Mouse (Mus musculus) WW6 (cell line): ENCODE results near the gene Smtnl2.

ENCODE experiments used
- DNase-seq: peaks from one replicate; pipeline ENCODE4 v3.0.0-alpha.2; 2013; ENCODE audit warnings: low read depth, low spot score

Smtnl2 gene

DNA sequence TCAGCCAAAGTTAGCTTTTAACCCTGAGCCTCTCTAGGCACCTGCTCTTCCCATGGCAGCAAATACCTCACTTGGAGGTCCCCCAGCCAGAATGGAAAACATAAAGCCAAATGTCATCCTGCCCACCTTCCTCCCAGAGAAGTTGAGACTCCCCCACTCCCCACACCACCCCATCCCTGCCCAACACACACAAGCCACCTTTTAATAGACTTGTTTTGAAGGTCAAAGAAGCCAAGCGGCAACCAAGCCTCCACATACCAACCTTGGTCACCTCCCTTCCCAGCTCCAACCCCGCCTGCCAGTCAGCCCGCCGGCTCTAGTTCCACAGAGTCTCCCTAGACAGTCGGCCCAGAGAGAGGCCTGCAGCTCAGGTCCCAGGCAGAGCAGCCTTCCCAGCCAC, 9.5 kb downstream of the Smtnl2 start:
- no peak for DNase-seq

DNA sequence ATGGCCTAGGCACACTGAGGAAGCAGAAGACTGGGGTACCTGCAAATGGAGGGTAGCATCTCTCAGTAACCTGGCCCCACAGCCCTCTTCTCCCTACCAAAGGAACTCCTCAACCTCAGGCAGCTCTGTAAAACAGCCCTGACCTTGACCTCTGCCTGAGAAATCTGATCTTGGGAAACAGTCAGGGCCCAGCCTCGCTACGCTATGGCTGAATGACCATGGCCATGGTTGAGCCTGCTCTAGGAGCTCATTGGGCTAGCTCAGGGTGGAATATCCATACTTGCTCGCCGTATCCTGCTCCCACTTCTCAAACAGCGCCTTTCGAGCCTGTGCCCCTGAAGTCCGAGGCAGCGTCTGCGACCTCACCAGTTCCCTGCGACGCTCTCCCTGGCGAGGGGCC, 10.4 kb downstream of the Smtnl2 start:
- no peak for DNase-seq

DNA sequence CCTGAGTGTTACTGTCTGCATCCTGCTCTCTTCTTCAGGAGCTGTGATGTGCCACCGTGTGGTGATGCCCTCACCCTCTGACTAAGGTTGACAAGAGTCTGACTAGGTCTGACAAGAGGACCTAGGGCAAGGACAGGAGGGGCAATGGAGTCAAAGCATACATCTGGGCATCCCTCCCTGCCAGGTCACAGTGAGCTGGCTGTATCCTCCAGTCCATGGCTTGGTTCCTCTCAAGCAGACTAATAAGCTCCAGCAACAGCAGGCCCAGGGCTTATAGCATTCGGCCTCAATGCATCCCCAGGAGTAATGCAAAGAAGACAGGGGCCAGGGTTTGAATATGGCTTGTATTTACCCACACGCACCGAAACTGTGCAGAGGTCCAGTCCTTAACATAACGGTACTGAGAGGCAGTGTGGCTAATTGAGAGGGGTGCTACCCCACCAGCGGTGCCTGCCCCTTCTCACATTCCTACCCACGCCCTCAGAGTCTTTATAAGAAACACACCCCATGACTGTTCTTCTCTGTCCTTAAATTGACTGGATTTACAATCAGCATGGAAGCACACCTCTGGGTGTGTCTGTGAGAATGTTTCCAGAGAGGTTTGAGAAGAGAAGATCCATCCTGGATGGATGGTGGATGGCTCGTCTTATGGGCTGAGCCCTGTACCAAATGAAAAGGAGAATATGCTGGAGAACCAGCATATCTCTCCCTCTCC, 13.5 kb downstream of the Smtnl2 start:
- DNase-seq = no peak

DNA sequence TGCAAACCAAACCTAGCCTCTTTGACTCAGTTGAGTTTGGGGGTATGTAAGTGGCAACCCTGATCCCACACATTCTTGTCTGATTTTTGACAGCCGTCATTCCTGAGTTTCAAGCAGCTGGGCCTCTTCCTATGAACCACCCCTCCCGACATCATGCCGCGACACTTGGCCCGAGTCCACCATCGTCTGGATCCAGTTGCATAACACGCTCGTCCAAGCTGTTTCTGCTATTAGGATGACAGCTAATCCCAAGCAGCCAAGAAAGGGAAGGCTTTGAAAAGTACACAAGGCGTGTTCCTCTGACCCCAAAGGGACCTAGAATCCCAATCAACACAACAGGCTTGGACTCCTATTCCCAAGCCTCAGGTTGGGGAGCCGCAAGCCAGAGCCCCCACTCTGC, 14.4 kb downstream of the Smtnl2 start:
- DNase-seq = no peak

DNA sequence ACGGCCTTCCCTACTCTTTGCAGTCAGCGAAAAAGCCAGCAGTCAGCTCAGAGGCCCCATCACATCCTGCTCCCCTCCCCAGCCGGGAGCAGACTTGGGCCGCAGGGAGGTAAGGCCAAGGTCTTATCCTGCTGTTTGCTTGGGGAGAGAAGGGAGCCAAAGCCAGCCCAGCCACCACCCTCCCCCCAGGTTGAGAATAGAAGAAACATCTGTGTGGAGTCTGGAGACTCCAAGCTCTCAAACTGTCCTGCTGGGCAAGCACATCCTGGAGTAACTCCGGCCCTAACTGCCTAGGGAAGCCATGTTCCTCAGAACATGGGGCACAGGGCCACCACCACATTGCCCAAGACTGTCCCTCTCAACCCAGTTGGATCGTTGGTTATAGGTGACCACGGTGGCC, 14.9 kb downstream of the Smtnl2 start:
- DNase-seq = no peak

DNA sequence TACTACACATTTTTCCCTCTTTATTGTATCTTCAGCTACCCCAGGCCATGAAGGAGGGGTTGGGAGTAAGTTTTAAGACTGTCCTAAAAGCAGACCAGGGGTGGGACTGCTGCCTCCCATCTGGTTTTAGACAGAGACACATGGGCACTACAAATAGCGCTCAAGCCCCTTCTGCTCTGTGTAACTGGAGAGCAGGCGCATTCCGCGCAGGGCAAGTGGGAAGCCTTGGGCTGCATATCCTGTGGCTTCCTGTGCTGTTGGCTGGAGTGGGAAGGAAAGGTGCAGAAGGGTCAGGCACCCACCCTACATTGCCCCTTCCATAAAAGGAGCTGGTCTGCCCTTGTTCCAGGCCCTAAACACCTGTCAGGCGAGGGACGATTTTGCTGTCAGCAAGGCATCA, 15.9 kb downstream of the Smtnl2 start:
- no peak for DNase-seq

DNA sequence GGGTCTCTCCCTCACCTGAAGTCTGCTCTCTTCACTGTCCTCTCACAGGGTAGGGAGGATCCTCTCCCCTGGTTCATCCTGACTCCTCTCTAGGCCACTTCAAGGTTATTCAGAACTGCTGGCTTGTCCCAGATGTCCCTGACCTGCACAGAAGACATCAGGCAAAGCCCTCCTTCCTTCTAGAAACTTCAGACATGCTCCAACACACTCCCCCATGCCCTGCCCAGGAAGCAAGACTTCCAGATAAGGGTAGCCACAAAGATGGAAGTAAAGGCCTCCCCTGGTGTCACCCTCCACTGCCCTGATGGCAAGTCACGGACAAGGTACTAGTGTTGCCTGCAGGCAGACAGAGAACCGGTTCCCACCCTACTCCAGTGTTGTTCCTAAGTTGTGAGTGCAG, 16.8 kb downstream of the Smtnl2 start:
- no peak for DNase-seq

DNA sequence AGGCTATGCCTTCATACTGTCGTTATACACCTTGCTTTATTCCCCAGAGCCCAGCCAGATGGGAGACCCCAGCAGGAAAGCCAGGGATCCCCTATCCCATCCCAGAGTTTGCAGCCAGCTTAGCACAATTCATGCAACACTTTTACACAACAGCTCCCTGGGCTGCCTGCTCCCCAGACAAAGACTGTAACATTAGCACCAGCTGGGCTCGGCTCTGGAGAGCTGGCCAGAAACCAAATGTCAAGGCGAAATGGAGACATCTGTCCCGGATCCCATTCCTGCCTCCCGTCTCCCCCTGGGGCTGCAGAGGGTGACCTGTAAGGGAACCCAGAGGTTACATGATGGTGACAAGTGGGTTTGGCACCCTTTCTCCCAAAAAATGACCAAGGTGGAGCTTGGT, 17.8 kb downstream of the Smtnl2 start:
- no peak for DNase-seq

DNA sequence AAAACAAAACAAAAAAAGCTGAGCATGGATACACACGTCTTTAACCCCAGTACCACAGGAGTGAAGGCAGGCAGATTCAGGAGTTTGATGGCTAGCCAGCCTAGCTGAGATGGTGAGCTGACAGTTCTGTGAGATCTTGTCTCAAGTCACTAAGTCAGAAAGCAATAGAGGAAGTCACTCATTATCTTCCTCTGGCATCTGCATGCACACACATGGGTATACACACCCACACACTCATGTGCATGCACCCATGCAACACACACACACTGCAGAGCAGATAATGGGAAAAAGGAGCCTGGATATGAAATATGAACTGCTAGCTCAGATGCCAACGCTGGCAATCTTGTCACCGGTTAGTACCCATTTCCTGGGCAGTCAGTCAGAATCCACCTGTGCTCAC, 18.3 kb downstream of the Smtnl2 start:
- no peak for DNase-seq

DNA sequence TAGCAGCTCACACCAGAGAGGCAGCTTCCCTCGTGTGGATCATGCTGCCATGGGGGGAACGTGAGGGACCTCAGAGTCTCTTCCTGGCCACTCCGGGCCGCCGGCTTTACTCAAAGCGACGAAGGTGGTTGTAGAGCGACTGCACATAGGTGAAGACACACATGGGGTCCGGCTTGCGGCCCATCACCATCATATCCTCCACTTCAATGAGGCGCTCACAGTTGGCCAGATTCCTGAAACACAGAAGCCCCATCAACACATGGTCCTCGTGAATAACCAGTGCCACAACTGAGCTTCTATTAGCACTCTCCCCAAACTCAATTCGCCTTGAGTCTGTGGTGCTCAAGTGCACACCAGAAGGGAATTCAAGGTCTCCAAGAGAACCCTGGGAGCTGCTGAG, 20.3 kb downstream of the Smtnl2 start:
- no peak for DNase-seq

DNA sequence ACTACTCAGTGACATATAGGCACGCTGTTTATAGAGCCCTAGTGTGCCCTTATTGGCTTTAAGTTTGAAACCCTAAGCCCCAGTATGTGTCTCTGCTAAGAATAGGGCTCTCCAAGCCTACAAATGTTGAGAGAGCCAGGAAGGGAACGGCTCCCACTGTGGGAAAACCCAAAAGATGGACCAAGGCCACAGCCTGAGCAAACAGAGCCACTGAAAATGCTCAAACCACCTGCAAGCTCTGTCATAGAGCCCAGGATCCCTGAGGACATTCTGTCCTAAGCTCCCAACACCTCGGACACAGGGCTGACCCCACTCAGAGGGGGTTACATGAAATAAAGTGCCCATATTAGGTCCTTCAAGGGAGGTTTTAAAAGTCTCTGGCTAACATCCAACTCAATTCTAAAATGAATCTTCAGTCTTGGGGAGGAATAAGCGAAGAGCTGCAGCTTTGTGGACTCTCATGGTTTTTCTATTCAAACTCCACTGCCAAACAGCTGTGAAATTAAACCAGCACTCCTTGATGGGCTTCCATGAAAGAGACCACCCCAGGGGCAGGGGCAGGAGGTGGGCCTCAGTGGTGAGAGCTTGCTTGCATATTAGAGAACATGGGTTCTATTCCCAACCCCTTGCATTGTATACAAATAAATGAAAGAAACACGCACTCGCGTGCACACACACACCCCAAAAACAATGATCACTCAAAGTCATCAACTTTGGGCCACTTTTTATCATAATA, 21.9 kb downstream of the Smtnl2 start:
- DNase-seq = no peak

DNA sequence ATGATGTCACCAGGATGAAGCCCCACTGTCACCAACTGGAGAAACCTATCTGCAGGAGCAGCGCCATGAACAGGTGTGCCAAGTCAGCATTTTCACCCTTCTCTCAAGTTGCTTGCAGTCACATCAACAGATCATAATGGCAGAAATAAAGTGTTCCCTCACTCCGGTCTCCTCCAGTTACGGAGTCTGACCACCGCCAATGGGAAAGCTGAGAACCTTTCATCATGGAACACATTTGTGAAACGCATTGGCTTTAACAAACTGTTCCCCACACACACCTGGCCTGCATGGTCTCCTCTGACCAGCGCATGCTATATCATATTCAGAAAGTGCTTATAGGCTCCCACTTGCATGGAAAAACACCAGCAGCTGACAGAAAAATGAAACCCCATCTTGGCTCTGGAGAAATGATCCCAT, 23.4 kb downstream of the Smtnl2 start:
- no peak for DNase-seq

DNA sequence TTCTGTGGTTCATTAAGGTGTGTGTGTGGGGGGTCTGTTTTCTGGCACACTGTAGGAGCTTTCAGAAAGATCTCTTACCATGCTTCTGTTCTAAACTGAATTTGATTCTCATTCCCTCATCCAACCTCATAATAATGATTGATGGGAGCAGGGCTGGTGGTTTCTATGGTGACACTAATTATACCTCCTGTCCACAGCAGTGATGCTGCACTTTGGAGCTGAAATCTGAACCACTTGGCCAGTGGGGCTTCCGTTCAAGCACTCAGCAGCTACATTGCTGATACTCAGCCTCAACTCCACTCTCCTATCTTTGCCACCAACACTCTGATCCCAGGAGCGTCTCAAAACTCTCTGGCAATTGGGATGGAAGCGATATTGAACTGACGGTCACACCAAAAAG, 32.2 kb downstream of the Smtnl2 start:
- DNase-seq = no peak

DNA sequence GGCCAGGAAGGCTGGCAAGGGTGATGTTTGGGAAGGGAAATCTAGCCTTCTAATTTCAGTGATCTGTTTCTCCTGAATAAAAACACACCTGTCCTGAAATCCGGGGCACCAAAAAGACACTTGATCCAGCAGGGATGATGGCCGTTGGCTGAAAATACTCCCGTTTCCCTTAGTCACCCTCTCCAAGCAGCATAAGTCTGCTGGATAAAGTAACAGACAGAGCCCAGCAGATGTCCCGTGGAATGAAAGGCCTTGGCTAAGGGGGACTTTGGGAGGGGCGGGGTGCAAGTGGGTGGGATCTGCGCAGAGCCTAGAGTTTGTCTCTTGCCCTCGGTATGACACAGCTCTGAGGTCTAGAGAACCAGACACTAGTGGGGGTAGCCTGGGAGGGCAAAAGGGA, 33.3 kb downstream of the Smtnl2 start:
- no peak for DNase-seq

DNA sequence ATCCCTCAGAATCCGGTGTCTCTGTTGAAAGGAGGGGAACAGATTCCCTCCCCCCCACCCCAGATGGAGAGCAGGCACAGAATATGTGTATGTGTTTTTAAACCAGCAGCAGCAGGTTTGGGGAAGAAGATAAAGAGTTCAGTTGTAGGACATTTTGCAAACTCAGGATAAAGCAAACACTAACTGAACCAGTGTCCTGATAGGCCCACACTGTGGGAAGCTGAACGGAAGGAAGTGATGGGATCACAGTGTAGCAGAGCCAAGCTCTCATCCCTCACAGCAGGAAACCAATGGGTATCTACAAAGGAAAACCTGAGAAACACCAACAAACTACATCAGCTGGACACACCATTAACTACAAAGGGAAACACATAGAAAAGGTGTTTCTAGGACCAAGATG, 35.0 kb downstream of the Smtnl2 start:
- no peak for DNase-seq

DNA sequence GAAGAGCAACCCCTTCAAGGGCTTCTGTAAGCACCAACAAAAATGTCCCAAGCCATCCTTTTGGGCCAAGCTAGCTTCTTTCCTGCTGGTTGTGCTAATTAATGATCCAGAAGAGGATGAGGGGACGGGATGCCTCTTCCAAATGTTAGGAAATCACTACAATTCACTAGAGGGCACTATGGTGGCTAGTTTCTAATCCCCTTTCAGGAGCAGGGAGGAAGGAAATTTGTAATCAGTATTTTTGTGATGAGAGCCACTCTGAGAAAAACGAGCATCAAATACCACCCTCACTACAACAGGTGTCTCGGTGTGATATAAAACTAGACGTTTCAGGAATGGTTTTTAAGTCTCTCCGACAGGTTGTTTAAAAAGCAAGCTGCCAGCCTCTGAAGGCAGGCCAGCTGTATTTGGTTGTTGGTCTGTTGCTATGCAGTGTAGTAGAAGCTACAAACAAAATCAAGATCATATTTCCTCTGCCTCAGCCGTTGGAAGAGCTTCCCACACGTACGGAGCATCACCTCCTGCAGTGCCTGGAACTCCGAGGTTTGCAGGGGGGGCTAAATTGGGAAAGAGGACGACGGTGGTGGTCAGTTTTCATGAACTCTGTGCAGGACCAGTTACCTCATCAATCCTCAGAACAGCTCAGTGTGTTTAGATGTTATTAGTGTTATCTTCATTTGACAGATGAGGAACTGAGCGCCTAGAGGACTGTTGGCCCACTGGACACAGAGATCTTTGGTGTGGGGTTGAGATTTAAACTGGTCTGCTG, 41.4 kb downstream of the Smtnl2 start:
- DNase-seq = no peak

DNA sequence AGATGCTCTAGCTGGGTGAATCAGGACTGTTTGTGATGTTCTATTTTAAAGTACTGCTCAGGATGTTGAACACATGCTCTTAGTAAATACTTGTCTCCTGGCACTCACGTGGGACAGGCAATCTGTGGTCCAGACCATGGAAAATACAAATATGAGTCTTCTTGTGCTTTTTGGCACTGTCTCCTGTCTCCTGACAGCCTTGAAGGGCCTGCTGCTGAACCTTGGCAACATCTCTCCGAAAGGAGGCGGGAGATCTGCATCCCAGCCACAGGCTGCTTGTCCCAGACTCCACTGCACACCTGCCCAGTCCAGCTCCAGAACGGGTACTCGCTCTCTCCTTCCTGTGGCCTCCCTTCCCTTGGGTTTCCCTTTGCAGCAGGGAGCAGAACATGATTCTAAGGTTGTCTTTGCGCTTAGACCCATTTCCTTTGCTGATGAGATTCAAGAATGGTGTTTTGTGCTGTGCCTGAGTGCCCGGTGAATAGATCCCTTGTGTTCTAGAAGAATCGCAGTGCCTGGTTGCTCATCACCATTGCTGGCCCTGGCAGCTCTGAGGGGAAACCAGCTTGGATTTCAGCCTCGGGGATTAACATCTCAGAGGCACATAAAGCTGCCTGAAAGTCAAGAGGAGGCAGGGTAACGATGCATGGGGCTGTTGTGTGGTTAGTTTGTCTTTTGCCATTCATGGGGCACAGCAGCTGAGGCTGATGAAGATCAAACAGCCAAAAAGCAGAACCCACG, 43.4 kb downstream of the Smtnl2 start:
- DNase-seq = no peak

DNA sequence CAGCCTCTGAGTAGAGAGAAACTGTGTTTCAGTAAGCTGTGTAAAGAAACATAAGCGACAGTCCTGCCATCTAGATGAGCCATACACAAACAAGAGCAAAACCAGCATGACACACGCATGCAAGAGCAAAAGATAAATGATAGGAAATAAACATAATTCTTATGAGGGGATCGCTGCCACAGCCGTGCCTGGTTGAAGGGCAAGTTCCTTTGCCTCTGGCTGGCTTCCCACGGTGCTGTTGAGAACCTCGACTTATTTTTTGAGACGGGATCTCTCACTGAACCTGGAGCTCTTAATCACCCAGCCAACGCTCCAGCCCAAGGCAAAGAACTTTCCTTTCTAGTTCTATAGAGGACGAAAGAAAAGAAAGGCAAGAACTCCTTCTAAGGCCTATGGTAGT, 45.4 kb downstream of the Smtnl2 start:
- DNase-seq = no peak

DNA sequence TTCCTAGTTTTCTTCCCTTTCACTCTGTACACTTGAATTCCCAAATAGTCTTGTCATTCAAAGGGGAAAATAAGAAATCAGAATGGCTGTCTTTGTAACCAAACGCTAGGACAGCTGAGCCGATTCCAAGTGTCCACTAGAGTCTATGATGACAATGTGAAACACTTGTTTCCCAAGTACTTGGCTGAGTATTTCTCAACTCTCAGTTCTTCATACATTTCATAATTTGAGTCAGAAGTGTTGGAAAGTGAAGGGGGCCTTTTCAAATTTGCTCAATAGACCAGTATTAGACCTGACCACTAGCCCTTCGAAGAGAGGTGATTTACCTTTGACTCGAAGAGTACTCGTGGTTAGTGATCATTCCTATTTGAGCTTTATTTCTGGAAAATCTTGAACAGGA, 47.0 kb downstream of the Smtnl2 start:
- DNase-seq = no peak

DNA sequence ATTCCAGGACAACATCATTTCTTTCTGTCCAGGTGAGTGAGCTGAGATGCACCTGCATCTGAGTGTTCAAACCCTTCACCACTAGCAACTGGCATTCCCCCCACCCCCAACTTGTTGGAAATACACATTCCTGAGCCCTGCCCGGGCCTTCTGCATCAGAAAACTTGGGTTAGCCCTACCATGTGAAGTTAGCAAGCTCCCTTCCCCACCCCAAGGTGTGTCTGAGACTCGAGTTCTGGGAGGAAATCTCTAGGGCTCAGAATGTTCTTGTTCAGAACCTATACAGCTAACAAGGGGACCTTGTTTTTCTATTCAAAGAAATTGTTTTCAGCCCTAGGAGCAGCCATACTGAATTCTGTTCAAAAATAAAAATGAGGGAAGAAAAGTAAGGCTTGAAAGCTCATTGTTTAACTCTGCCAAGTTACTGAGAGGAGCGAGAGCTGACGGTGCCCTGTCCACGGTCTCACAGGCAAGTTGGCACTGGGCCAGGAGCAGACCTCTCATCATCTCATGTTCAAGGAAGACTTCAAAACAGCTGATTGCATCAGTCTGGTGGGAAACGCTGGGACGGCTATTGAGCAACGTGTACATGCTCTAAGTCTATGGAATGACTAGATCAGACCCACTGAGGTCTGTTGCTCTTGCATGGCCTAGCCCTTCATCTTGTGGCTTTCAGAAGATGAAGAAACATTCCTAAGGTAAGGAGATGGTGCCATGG, 47.8 kb downstream of the Smtnl2 start:
- DNase-seq = no peak

DNA sequence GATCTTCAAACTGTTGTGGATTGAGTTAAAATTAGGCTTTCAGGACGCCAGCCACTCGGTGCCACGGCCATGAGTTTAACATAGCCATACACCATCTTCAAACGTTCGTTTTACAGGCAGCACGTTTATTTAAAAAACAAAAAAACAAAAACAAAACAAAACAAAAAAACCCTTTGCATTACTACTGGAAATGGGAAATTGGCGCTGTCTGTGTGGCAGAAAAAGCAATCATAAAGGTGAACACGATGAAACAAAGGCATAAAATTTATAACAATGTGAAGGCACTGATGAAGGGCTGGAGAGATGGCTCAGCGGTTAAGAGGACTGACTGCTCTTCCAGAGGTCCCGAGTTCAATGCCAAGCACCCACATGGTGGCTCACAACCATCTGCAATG, 49.2 kb downstream of the Smtnl2 start, which contains the start of gene Tekt1:
TSS of gene Tekt1 (minus strand) at position 96 of the 395 bp plus-strand sequence.
- DNase-seq = no peak
